Mouse (Mus musculus): ENCODE measurements at regions not wholly inside any gene's neighbourhood (a gene's known extent, or its start where the extent isn't known, plus 50 kb on each side); places are given as distances from the start of the nearest gene placed in this dataset.

GRCm38 (mm10) chr12:118659240-118660120 lies 186.6 kb upstream of the Sp8 start:
- in situ Hi-C loops (cut with MboI, MseI) = no loop called here

DNA sequence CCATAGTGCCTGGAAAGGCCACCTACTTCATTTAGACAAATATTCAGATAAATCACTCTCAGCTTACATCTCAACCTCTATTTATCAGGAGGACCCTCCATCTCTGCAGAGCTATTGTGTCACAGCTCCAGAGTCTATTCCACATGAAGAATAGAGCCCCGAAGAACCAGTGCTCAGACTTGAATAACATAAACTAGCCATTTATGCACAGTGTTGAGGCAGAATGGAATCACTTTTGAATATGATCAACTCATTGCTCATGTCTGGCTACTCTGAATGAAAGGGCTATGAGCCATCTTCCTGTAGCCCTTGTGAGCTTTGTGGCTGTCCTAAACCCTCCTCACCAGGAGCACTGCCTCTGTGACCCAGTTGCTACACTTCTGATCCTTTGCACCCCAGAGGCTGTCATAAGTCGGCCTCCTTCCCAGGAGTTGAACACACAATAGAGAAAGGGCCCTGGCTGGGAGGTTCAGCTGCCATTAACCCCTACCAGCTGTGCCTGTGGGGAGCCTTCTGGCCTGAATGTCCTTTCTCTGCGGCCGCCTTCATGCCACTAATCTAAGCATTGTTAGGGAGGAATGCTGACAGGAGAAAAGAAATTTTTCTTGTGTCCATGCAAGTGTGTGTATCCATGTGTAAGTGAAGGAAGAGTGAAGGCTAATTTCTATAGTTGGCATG lies 195.5 kb upstream of the Sp8 start:
- in situ Hi-C loops (cut with MboI, MseI) = no loop called here

DNA sequence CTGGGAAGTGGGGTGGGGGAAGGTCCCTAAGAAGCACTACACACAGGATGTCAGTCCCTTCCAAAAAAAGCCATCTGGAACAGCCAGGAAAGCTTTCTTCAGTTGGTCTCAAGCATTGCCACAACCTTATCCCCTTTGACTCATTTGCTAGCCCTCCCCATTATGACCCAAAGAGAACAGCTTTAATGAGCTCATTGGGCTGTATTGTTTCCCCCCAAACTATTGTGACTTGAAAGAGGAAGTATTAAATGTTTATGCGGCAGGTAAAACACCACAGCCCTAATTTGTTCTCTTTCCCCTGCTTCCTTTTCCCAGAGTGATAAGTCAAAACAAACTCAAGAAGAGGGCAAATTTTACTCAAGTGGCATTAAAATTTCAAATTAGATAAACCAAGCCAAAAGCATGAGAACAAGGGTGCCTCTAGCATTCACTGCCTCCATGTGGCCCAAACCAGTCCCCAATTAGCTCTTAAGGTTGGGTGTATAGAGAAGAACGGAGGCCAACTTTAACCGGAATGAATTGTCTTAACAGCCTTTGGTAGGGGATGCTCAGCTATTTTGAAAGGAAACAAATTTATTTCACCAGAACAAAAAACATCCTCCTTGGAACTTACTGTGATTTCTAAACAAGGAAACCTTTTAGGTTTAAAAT lies 196.7 kb upstream of the Sp8 start:
- in situ Hi-C loops (cut with MboI, MseI) = no loop called here

- in situ Hi-C loops (cut with MboI, MseI) = no loop called here
Observed at GRCm38 (mm10) chr12:118648673-118649072, 197.5 kb upstream of the Sp8 start.

GRCm38 (mm10) chr12:118647270-118648042 lies 198.7 kb upstream of the Sp8 start:
- in situ Hi-C loops (cut with MboI, MseI) = no loop called here

GRCm38 (mm10) chr12:118640925-118641324 lies 205.2 kb upstream of the Sp8 start:
- in situ Hi-C loops (cut with MboI, MseI) = no loop called here

DNA sequence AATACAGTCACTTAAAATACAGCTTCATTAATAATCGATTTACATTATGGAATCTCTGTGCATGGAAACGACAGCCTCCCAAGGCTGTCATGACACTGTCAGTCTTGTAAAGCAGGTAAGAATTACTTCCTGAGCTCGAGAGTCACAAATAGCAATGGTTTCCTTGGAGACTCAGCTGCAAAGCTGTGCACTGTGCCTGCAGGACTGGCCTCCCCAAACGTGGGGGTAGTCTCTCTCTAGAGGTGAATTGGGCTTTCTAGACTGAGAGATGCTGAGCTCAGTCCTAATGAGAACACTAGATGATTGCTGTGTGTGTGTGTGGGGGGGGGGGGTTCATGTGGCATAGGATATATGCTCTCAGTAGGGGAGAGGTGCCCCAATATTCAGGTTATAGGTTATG lies 208.9 kb upstream of the Sp8 start:
- in situ Hi-C loops (cut with MboI, MseI) = no loop called here

- in situ Hi-C loops (cut with MboI, MseI) = no loop called here
Observed at GRCm38 (mm10) chr12:118635456-118635855, 210.7 kb upstream of the Sp8 start.

GRCm38 (mm10) chr12:118630373-118630772 lies 215.8 kb upstream of the Sp8 start:
- in situ Hi-C loops (cut with MboI, MseI) = no loop called here

DNA sequence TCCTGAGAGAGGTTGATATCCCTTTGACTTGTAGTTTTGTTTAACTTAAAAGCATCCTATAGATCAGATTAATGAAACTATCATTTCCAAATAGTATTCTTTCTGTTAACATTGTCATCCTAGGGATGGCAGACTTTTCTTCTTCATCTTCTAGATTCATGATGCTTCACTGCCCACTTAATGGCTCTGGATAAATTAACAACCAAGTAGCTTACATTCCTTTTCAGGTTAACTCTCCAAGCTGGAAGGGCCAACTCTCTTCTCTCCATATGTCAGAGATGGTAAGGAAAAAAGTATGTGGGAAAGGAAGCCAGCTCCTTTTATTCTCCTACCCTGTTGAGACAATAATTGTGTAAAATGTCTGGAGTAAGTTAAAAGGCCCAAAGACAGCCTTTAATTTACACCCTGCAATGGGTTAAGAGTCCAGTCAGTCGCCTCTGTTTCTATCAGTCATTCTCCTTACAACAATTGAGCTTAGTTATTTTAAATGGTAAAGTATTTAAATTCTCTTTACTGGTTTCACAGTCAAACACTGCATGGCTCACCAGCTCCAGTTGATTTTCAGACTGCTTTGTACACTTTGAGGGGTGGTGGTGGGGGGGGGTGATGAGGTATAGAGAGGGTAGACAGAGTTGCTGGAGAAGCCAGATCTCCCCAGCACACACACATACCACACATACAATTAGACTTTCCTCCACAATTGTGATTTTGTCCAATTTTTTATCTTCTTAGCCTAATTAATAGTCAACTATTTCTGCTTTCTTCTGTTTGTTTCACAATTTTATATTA lies 224.2 kb upstream of the Sp8 start:
- in situ Hi-C loops (cut with MboI, MseI) = loop anchor here (10.0 kb wide), 1 partner anchor 853 kb away; no protein-coding TSS in a partner anchor

DNA sequence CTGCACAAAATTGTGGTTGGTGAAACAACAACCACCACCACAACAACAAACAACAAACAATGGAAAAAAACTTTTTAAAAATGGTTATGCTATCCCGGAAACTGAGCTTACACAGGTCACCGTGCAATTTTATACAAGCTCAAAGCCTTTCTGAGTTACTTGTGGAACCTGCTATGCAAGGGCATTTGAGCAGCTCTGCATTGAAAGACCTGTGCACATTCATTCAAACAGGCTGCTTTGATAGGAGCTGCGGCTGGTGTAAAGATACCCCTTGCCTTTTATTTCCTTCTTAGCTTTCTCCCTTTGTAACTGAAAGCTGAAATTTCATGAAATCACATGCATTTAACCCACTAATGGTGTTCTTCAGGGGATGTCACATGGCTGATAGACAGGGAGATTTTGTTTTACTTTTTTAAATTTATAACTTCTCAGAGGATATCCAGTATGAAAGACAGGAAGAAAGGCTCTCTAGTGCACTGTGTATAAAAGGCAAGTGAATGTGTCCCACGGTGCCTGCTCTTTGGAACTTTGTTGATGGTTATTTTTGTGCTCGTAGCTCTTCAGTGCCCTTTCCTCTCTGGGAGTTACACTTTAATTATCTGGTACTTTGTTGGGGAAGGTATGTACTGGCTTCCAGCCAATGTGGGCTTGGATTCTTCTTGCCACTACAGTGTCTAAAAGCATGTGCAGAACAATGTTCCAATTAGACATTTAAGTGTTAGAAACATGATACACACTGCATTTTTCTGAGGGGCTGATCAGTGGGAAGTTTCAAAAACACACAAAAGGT lies 225.1 kb upstream of the Sp8 start:
- in situ Hi-C loops (cut with MboI, MseI) = loop anchor here (10.0 kb wide), 1 partner anchor 854 kb away; no protein-coding TSS in a partner anchor

DNA sequence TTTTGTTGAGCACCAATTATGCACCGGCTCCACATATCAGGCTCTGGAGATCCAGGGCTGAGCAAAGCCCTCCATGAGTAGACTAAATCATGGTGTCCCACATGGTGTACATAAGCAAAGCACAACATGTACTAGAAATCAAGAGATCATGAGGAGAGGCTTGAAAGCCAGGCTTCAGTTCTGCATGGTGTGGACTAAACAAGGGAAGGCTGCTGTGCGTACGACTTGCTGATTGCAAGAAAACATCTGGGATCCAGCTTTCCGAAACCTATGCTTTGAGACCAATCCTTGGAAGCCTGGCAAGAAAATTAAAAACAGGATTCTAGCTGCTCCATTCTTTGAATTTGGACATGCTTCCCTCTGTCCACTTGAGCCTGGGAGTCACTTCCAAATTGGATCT lies 249.1 kb upstream of the Sp8 start:
- in situ Hi-C loops (cut with MboI, MseI) = no loop called here

DNA sequence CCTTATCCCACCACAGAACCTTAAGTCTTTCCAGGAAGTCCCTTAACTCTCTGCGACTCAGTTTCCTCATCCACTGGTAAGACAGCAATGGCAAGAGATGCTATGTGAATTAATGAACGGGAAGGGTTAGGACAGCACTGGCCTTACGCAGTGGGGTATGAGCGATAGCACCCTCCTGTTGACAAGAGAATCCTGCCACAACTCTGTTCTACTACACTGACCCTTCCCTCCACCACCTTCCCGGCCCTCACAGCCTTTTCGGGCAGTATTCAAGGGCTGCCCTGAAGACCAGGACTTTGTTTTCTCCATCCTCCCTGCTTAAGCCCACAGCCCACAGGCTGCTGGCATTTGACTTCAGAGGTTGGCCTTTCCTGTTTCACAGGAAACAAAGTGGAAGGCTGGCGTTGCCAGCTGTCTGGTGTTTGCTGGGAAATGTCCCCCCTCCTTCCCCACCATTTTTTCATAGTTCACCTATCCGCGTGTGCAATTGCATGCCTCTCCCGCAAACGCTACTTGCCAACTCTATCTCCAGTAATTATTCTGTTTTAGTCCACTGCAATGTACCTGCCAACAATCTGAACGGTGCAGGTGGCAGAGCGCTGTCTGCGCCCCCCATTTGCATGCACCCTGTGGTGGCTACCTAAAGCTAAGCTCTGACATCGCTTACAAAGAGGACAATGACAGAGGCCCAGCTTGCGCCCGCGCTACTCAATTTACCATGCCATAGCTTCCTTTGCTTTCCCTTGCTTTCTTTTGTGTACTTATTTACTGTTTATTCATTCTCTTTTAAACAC lies 251.2 kb upstream of the Sp8 start:
- in situ Hi-C loops (cut with MboI, MseI) = loop anchor here (5.0 kb wide), 1 partner anchor 102 kb away; no protein-coding TSS in a partner anchor

DNA sequence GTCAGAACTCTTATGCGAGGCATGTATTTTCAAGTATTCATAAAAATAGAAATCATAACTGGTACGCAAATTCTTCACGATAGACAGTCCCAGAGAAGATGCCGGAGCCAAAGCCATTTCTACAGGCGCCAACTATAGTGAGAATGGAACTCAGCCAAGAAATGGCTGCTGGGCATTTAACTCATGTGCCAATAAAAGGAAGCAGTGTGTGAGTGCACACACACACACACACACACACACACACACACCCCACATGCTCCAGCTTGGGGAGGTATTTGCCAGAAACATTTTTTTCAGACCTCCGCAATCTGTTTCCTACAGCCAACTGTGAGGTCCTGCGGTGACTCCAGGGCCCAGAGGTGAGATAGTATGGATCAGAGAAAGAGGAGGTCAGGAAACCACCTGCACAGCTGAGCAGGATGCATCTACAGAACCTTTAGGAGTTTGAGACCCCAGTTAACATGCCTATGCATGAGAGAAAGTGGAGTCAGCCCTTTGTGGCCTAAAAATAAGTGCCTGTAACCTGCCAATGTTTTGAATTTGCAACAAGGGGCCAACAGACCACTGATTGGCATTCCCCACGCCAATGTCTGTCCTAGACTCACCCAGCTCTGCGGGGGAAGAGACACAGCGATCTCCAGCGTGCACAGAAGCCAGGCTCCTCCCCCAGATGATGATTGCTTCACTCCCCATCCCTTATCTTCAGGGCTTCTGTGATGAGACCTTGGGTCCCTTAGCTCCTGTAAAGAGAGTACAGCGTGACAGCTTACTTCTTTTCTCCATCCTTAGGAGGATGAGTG lies 262.1 kb upstream of the Sp8 start:
- in situ Hi-C loops (cut with MboI, MseI) = no loop called here

- in situ Hi-C loops (cut with MboI, MseI) = no loop called here
Observed at GRCm38 (mm10) chr12:118569811-118570210, 268.6 kb upstream of the Sp4 start.

DNA sequence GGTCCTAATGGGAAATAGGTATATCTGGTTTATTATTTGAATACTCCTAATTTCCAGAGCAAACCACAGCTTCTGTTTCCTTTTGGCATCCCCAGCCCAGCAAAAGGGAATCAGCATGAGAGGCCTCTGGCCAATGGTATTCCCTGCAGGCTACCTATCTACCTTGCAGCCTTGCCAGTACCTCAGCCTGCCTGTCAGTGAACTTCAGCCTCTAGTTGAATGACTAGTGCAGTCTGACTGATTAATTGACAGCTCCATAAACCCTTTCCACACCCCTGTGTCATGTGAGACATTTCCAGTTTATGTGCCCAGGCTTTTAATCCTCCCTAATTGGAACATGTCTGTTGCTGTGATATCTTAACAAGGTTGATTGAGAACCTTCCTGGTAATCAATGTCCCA lies 265.4 kb upstream of the Sp4 start:
- in situ Hi-C loops (cut with MboI, MseI) = no loop called here

DNA sequence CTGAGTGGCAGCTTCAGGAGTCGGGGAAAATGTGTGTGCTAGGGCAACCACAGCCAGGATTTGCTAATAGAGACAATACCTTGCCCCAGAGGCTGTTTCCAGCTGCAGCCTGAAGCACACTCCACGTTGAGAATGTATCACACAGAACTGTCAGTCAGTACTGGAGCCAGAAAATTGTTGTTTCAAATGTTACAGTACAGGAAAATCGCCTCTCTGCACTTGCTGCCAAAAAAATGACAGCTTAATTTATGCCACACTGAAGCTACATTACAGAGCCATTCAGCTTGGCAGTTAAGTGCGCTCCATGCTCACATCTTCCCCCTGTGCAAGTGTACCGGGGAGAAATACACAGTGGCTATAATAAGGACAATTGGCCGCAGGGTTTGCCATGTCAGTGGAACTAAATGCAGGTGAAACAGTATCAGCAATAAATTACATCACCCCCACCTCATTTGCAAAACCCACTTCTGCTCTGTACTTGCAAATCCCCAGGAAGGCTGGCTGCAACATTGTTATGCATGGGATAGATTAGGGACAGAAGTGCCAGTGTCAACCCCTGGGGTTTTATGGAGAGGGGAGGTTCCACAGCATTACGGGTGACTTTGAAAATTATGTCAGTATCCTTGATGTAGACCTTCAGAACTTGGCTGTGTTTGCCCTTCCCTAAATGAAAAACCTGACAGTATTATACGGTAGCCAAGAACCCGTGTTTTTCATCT lies 263.3 kb upstream of the Sp4 start:
- in situ Hi-C loops (cut with MboI, MseI) = no loop called here

DNA sequence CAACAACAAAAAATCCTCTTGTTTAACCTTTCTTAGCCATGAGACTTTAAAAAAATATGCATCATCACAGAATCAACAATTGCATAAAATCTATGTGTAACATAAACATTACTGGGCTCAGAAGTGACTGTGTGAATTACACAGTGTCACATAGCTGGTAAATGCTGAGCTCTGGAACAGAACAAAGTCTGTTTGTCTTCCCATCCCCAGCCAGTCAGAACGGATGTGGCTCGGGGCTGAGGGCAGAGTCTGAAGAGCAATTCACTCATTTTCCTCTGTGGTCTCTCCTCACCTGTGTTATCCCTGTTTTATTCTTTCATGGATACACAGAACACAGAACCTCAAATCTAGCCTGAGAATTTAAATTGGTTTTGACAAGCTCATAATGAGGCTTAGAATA lies 261.0 kb upstream of the Sp4 start:
- in situ Hi-C loops (cut with MboI, MseI) = no loop called here

Measured in T-helper 2 cell (primary cell).